Mouse (Mus musculus) liver, embryonic 16.5 days (tissue): ENCODE results near the gene Tbc1d10b. TPM values are rescaled to one million over a fixed set of nuclear protein-coding genes. Genes with fewer than 3 reads are reported as not detected.

Source experiments
- ATAC-seq: fragments of 200-750 bp; cut with Nextera tagmentation; 2 replicates; pipeline ENCODE4 v1.8.0; 2017; ENCODE audit warnings: low read depth, mild to moderate bottlenecking, moderate number of reproducible peaks, moderate library complexity
- H3K27ac ChIP-seq: fragments of 300-500 bp; sonication (generic); 2 replicates; pipeline ENCODE4 v1.5.1; 2014; ENCODE audit warnings: mild to moderate bottlenecking, low read length
- H3K27me3 ChIP-seq: fragments of 300-500 bp; sonication (generic); 2 replicates; pipeline ENCODE4 v1.6.1; 2014; ENCODE audit warnings: low read depth, low read length, mixed read lengths; ENCODE audit not compliant: control insufficient read depth, insufficient read depth
- H3K36me3 ChIP-seq: fragments of 300-500 bp; sonication (generic); 2 replicates; pipeline ENCODE4 v1.6.1; 2014; ENCODE audit warnings: mild to moderate bottlenecking; ENCODE audit not compliant: control insufficient read depth, insufficient read depth
- H3K4me1 ChIP-seq: fragments of 300-500 bp; sonication (generic); 2 replicates; pipeline ENCODE4 v1.6.1; 2014; ENCODE audit warnings: low read depth, low read length, mixed read lengths; ENCODE audit not compliant: control insufficient read depth
- H3K4me2 ChIP-seq: fragments of 300-500 bp; sonication (generic); 2 replicates; pipeline ENCODE4 v1.6.1; 2014; ENCODE audit warnings: low read depth, low read length, mixed read lengths
- H3K4me3 ChIP-seq: fragments of 300-500 bp; sonication (generic); 2 replicates; pipeline ENCODE4 v1.5.1; 2014; ENCODE audit warnings: low read depth, mild to moderate bottlenecking, low read length
- H3K9ac ChIP-seq: fragments of 300-500 bp; sonication (generic); 2 replicates; pipeline ENCODE4 v1.6.1; 2014; ENCODE audit warnings: low read depth, low read length
- H3K9me3 ChIP-seq: fragments of 300-500 bp; sonication (generic); replicated peaks from 2 replicates; pipeline ENCODE4 v1.6.1; 2016; ENCODE audit warnings: low read length; ENCODE audit not compliant: control insufficient read depth
- WGBS: fragments of 180-500 bp; shearing (Covaris S2); extraction: QIAGEN DNeasy Blood & Tissue Kit; methylation state at CpG from one replicate; pipeline ENCODE4 v1.1.7; 2014; ENCODE audit not compliant: insufficient replicate concordance; 5-methylcytosine and 5-hydroxymethylcytosine counted together
- polyA plus RNA-seq: library from polyadenylated mRNA; unstranded; fragments of >200 nt; fragmentation: Nextera tagmentation; extraction: Ambion mirVana; gene quantifications from 2 replicates; pipeline ENCODE4 v1.2.1, GENCODE M21; 2015

Tbc1d10b gene
- polyA plus RNA-seq, 1 experiment from 2014 or later, result 15.1 TPM

- peaks cover 33% of the 10 kb centered on the region for H3K4me1 ChIP-seq
- H3K27me3 ChIP-seq, result no peaks in the 10 kb centered on the region
- no peak overlapping the region for H3K4me2 ChIP-seq
- no peak overlapping the region for H3K9ac ChIP-seq
- H3K4me3 ChIP-seq, result no peak overlapping the region
- H3K36me3 ChIP-seq, result no peaks in the 10 kb centered on the region
- no peak overlapping the region for H3K27ac ChIP-seq
- no peaks in the 10 kb centered on the region for H3K9me3 ChIP-seq
- WGBS, result 78% methylated on average over 12 of the region's 12 CpGs
- no peak for ATAC-seq
These were observed 4.4 kb upstream of the Tbc1d10b start for GRCm38 (mm10) chr7:127212432-127213250.

GRCm38 (mm10) chr7:127211014-127211745 is 2.9 kb upstream of the Tbc1d10b start:
- Histone ChIP-seq H3K27ac (0 out of 2 replicates have a peak overlapping the region, but pooled peaks have one; percentile 13), H3K4me3 (no peak overlapping the region), H3K4me2 (no peak overlapping the region), H3K9ac (no peak overlapping the region), H3K4me1 (peaks cover 29% of the 10 kb centered on the region), H3K27me3 (no peaks in the 10 kb centered on the region), H3K36me3 (no peaks in the 10 kb centered on the region), H3K9me3 (no peaks in the 10 kb centered on the region)
- WGBS, result 68% methylated on average over 5 of the region's 5 CpGs
- no peak for ATAC-seq

DNA sequence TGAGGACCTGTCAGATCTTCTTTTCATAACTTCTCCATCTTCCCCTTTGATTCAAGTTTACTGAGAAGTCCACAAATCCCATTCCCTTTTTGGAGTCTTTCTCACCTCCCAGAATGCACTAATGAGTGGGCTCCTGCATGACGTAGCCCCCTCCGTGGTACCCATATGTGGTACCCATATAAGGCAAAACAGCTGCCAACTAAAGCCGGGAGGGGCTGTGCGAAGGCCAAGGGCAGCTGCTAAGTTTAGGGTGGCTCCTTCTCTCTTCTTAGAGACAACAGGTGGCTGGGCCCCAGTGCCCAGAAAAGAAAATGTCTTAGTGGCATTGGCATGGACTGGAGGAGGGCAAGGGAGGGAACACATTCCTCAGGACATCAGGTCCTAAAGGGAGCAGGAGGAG is 2.0 kb upstream of the Tbc1d10b start:
- H3K27me3 ChIP-seq, result no peaks in the 10 kb centered on the region
- H3K4me2 ChIP-seq, result peak overlapping the region; percentile 69; the same call in 1 of the 2 replicates
- peaks cover 33% of the 10 kb centered on the region for H3K4me1 ChIP-seq
- ATAC-seq, result no peak
- peak overlapping the region; percentile 99 for H3K27ac ChIP-seq
- no peaks in the 10 kb centered on the region for H3K9me3 ChIP-seq
- H3K4me3 ChIP-seq, result no peak overlapping the region
- 80% methylated on average over 4 of the region's 4 CpGs for WGBS
- H3K36me3 ChIP-seq, result no peaks in the 10 kb centered on the region
- peak overlapping the region; percentile 22; the same call in 1 of the 2 replicates for H3K9ac ChIP-seq

DNA sequence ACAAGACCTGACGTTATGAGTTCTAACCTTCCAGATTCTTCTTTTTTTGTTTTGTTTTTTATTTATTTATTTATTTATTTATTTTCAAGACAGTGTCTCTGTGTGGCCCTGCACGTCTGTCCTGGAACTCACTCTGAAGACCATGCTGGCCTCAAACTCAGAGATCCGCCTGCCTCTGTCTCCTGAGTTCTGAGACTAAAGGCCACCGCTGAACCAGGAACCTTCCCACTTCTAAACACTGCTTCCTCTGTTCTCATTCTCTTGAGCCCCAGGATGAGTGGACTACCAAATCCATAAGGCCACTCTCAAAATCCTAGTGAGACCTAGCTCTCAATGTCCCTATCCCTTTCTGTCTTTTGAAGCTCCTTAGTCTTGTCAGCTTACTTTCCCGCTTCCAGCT is 1.6 kb upstream of the Tbc1d10b start:
- no peak for ATAC-seq
- peak overlapping the region; percentile 97 for H3K9ac ChIP-seq
- H3K27me3 ChIP-seq, result no peaks in the 10 kb centered on the region
- H3K9me3 ChIP-seq, result no peaks in the 10 kb centered on the region
- peak overlapping the region; percentile 69 for H3K4me2 ChIP-seq
- H3K27ac ChIP-seq, result peak overlapping the region; percentile 99
- 65% methylated on average over 5 of the region's 5 CpGs for WGBS
- H3K36me3 ChIP-seq, result peaks cover 3% of the 10 kb centered on the region; the same call in 1 of the 2 replicates
- peak overlapping the region; percentile 85 for H3K4me3 ChIP-seq
- H3K4me1 ChIP-seq, result peaks cover 33% of the 10 kb centered on the region

DNA sequence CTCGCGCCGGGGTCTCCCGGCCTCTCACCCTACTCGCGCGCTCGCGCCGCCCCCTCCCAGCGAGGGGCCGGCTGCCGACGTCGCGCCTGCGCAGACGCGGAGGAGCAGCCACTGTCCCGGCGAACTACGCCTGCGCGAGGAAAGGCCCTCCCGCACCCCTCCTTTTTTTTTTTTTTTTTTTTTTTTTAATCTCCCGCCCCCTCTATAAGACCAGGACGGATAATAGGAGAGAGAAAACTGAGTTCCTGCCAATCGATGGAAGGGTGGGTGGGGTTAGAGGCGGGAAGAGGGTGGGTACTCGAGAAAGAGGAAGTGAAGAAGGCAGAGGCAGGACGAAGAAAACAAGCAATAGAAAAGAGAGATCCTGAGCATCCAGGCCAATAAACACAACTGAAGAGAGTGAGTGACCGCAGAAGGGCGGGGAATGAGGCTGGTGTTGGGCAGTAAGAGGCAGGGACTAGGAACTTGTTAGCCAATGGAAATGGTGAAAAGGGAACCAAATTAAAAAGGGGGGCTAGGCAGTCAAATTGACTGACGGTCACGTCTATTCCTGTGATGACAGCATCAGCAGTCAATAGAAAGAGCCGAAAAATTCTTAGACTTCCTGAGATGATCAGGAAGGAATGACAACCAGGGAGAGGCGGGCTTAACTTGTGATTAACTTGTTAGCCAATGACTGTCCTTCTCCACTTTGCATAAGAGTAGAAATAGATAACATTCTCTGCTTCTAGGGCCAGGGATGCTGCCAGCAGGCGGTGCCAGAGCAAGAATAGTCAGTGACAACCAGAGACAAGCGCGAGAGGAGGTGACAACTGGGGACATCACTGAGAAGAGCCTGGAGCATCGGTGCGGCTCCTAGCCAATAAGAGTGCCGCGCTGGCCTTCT is 528 bp upstream of the Tbc1d10b start, which contains the start of gene Mylpf:
TSS of gene Mylpf (plus strand) at position 338 of the 886 bp plus-strand sequence.
- ATAC-seq, result peak; percentile 85
- Histone ChIP-seq H3K9me3 (no peaks in the 10 kb centered on the region), H3K27me3 (no peaks in the 10 kb centered on the region), H3K4me3 (peak within 1 kb of the TSS; percentile 85), H3K4me1 (peaks cover 35% of the 10 kb centered on the region), H3K9ac (peak within 1 kb of the TSS; percentile 97), H3K27ac (peak within 1 kb of the TSS; percentile 99), H3K36me3 (peaks cover 5% of the 10 kb centered on the region), H3K4me2 (peak within 1 kb of the TSS; percentile 69)
- under 1% methylated on average over 37 of the region's 44 CpGs for WGBS

- under 1% methylated on average over 53 of the region's 53 CpGs for WGBS
- Histone ChIP-seq H3K9ac (peak overlapping the region; percentile 97), H3K27me3 (no peaks in the 10 kb centered on the region), H3K36me3 (peaks cover 16% of the 10 kb centered on the region), H3K27ac (peak overlapping the region; percentile 99), H3K4me2 (peak overlapping the region; percentile 69), H3K4me1 (peaks cover 35% of the 10 kb centered on the region), H3K4me3 (peak overlapping the region; percentile 85), H3K9me3 (no peaks in the 10 kb centered on the region)
- no peak for ATAC-seq
These were observed 634 bp downstream of the Tbc1d10b start for GRCm38 (mm10) chr7:127207374-127208294.

- Histone ChIP-seq H3K36me3 (peaks cover 20% of the 10 kb centered on the region), H3K4me1 (peaks cover 35% of the 10 kb centered on the region), H3K9ac (peak overlapping the region; percentile 97), H3K27me3 (no peaks in the 10 kb centered on the region), H3K4me3 (peak overlapping the region; percentile 85), H3K4me2 (peak overlapping the region; percentile 69), H3K9me3 (no peaks in the 10 kb centered on the region), H3K27ac (peak overlapping the region; percentile 99)
- 23% methylated on average over 2 of the region's 2 CpGs for WGBS
- no peak for ATAC-seq
These were observed 1.7 kb downstream of the Tbc1d10b start for GRCm38 (mm10) chr7:127206606-127207005.

DNA sequence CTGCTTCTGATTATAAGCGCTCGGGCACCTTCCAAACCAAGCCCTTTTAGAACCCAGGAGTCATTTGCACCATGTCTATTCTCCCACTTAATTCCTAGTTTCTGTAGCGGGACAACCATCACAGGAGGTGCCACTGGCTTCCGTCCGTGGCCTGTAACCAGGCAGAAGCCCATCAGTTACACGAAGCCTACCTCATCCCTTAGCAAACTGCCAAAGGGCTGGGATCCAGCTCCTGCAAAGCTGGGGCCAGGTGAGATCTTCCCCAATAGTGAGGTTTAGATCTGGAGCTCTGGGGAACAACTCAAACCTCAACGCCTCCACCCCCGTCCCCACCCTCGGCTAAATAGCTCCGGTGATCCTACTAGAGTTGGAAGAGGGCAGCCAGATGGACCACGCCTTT is 11.8 kb downstream of the Tbc1d10b start:
- H3K36me3 ChIP-seq, result peaks cover 55% of the 10 kb centered on the region
- 51% methylated on average over 11 of the region's 11 CpGs for WGBS
- H3K4me1 ChIP-seq, result peaks cover 18% of the 10 kb centered on the region
- H3K9ac ChIP-seq, result peak overlapping the region; percentile 74
- peak overlapping the region; percentile 84 for H3K27ac ChIP-seq
- H3K4me3 ChIP-seq, result peak overlapping the region; percentile 80
- H3K9me3 ChIP-seq, result no peaks in the 10 kb centered on the region
- peak overlapping the region; percentile 95 for H3K4me2 ChIP-seq
- no peaks in the 10 kb centered on the region for H3K27me3 ChIP-seq
- ATAC-seq, result no peak
